In genomic region chr2:17698161-17699087, GRCm38 (mm10) we compare ENCODE assay signal across 15 mouse cellular contexts. TPM values are rescaled to one million over a fixed set of nuclear protein-coding genes. Genes with fewer than 3 reads are reported as not detected.
DNase-seq lines count a peak whose midpoint lies in the region; ATAC-seq and TF ChIP-seq lines count a peak whose summit lies in the region.
"Had no signal": no experiment of that assay in that cellular context is flagged by ENCODE, and none has a peak within 500 bp of the region (broad histone marks: within the 10 kb centered on the region; RNA-seq: fewer than 3 reads in every experiment).

No protein-coding gene starts in this region.

- no peak for ATAC-seq in midbrain, embryonic 14.5 days (ENCODE audit: low FRiP score, low TSS enrichment)
- ATAC-seq in midbrain, embryonic 12.5 days (ENCODE audit: low FRiP score, low read depth), result peak; percentile 52; the same call in 1 of the 2 replicates

- no peak for TF ChIP-seq CTCF in thymus, adult 2 months (IDR thresholded peaks at IDR 0.05; ENCODE audit: borderline replicate concordance, control insufficient read depth, extremely low read depth, insufficient read depth, low read length, poor library complexity)

- H3K4me1 ChIP-seq in midbrain, embryonic 10.5 days, result peaks cover 43% of the 10 kb centered on the region
- peaks cover 9% of the 10 kb centered on the region; the same call in 1 of the 2 replicates for H3K4me1 ChIP-seq in midbrain, embryonic 14.5 days (ENCODE audit: control insufficient read depth, insufficient read depth, low read length)
- peaks cover 61% of the 10 kb centered on the region for H3K4me1 ChIP-seq in hindbrain, embryonic 10.5 days (replicated peaks)
- peaks cover 14% of the 10 kb centered on the region for H3K4me1 ChIP-seq in midbrain, embryonic 12.5 days
- H3K4me1 ChIP-seq in thymus, adult 2 months (replicated peaks; ENCODE audit: control insufficient read depth, insufficient read depth, low read length), result peaks cover 14% of the 10 kb centered on the region
- H3K4me1 ChIP-seq: heart, embryonic 13.5 days had no signal

- no peak overlapping the region for H3K4me3 ChIP-seq in midbrain, embryonic 10.5 days
- no peak overlapping the region for H3K4me3 ChIP-seq in midbrain, embryonic 14.5 days (replicated peaks; ENCODE audit: low read depth, low read length)
- no peak overlapping the region for H3K4me3 ChIP-seq in hindbrain, embryonic 10.5 days
- no peak overlapping the region for H3K4me3 ChIP-seq in midbrain, embryonic 12.5 days
- H3K4me3 ChIP-seq in thymus, adult 2 months (ENCODE audit: control insufficient read depth, insufficient read depth, low read length), result no peak overlapping the region
- H3K4me3 ChIP-seq: forebrain, embryonic 10.5 days; heart, embryonic 13.5 days; limb, embryonic 13.5 days had no signal

- H3K4me2 ChIP-seq in midbrain, embryonic 14.5 days (ENCODE audit: low read length), result no peak overlapping the region
- H3K4me2 ChIP-seq in midbrain, embryonic 12.5 days (replicated peaks), result no peak overlapping the region
- H3K4me2 ChIP-seq: heart, embryonic 13.5 days; limb, embryonic 13.5 days had no signal

- H3K27me3 ChIP-seq in midbrain, embryonic 10.5 days (ENCODE audit: low read depth, poor library complexity, severe bottlenecking), result no peaks in the 10 kb centered on the region
- H3K27me3 ChIP-seq in midbrain, embryonic 14.5 days (ENCODE audit: control insufficient read depth, insufficient read depth, low read length), result no peaks in the 10 kb centered on the region
- no peaks in the 10 kb centered on the region for H3K27me3 ChIP-seq in hindbrain, embryonic 10.5 days (ENCODE audit: insufficient read depth, poor library complexity, severe bottlenecking)
- no peaks in the 10 kb centered on the region for H3K27me3 ChIP-seq in midbrain, embryonic 12.5 days
- no peaks in the 10 kb centered on the region for H3K27me3 ChIP-seq in thymus, adult 2 months (ENCODE audit: control insufficient read depth, insufficient read depth, low read length)
- H3K27me3 ChIP-seq: heart, embryonic 13.5 days; limb, embryonic 13.5 days had no signal

- H3K9me3 ChIP-seq in midbrain, embryonic 10.5 days (replicated peaks), result no peaks in the 10 kb centered on the region
- no peaks in the 10 kb centered on the region for H3K9me3 ChIP-seq in midbrain, embryonic 14.5 days (ENCODE audit: control insufficient read depth, low read length)
- H3K9me3 ChIP-seq in hindbrain, embryonic 10.5 days, result no peaks in the 10 kb centered on the region
- no peaks in the 10 kb centered on the region for H3K9me3 ChIP-seq in midbrain, embryonic 12.5 days
- H3K9me3 ChIP-seq: forebrain, embryonic 10.5 days; heart, embryonic 13.5 days; limb, embryonic 13.5 days had no signal

- 51% methylated on average over 4 of the region's 4 CpGs for WGBS in midbrain, embryonic 10.5 days
- 31% methylated on average over 4 of the region's 4 CpGs for WGBS in midbrain, embryonic 14.5 days
- 31% methylated on average over 4 of the region's 4 CpGs for WGBS in hindbrain, embryonic 10.5 days
- 48% methylated on average over 4 of the region's 4 CpGs for WGBS in midbrain, embryonic 12.5 days
- 86% methylated on average over 4 of the region's 4 CpGs for WGBS in thymus, adult 2 months

- no peaks in the 10 kb centered on the region for H3K36me3 ChIP-seq in midbrain, embryonic 10.5 days
- H3K36me3 ChIP-seq in midbrain, embryonic 14.5 days (ENCODE audit: control insufficient read depth, insufficient read depth, low read length), result no peaks in the 10 kb centered on the region
- no peaks in the 10 kb centered on the region for H3K36me3 ChIP-seq in hindbrain, embryonic 10.5 days
- H3K36me3 ChIP-seq in midbrain, embryonic 12.5 days, result no peaks in the 10 kb centered on the region
- no peaks in the 10 kb centered on the region for H3K36me3 ChIP-seq in thymus, adult 2 months (ENCODE audit: control insufficient read depth, insufficient read depth, low read length)
- H3K36me3 ChIP-seq: forebrain, embryonic 10.5 days; heart, embryonic 13.5 days; limb, embryonic 13.5 days had no signal

- DNase-seq in midbrain, embryonic 10.5 days (ENCODE audit: low spot score), result peak; percentile 25
- DNase-seq in midbrain, embryonic 14.5 days, result no peak
- DNase-seq in hindbrain, embryonic 10.5 days (ENCODE audit: low spot score), result peak; percentile 45
- DNase-seq in thymus, postnatal 4 days, result no peak
- DNase-seq in thymus, adult 2 months, result no peak
- no peak for DNase-seq in kidney, postnatal 36 days
- DNase-seq: adrenal gland, adult 8-10 months; cerebellum, postnatal 36 days; layer of hippocampus, postnatal 36 days; lung, adult 2 months had no signal

- H3K9ac ChIP-seq in midbrain, embryonic 14.5 days (replicated peaks; ENCODE audit: low read length), result no peak overlapping the region
- no peak overlapping the region for H3K9ac ChIP-seq in midbrain, embryonic 12.5 days (replicated peaks)
- H3K9ac ChIP-seq: heart, embryonic 13.5 days; limb, embryonic 13.5 days had no signal

- no peak for TF ChIP-seq POLR2A in thymus, adult 2 months (IDR thresholded peaks at IDR 0.05; ENCODE audit: control insufficient read depth, extremely low read depth, insufficient read depth, low read length, poor library complexity)

- H3K27ac ChIP-seq in midbrain, embryonic 10.5 days (replicated peaks), result 0 out of 2 replicates have a peak overlapping the region, but pooled peaks have one; percentile 14
- no peak overlapping the region for H3K27ac ChIP-seq in midbrain, embryonic 14.5 days (replicated peaks; ENCODE audit: low read depth, low read length)
- H3K27ac ChIP-seq in hindbrain, embryonic 10.5 days, result 0 out of 2 replicates have a peak overlapping the region, but pooled peaks have one; percentile 0
- H3K27ac ChIP-seq in midbrain, embryonic 12.5 days (replicated peaks), result no peak overlapping the region
- no peak overlapping the region for H3K27ac ChIP-seq in thymus, adult 2 months (ENCODE audit: control insufficient read depth, insufficient read depth, low read length)
- H3K27ac ChIP-seq: forebrain, embryonic 10.5 days; heart, embryonic 13.5 days; kidney, postnatal 0 days; limb, embryonic 13.5 days had no signal

RNA-seq across cellular contexts. Expression of gene Nebl, which starts 32.8 kb away (rescaled TPM):
- polyA plus RNA-seq in midbrain, embryonic 10.5 days (2016; fragmentation: Nextera tagmentation; extraction: Ambion mirVana), result 3.3 and 4.4 TPM in 2 replicates
- polyA plus RNA-seq in midbrain, embryonic 14.5 days (2014; fragmentation: Nextera tagmentation; extraction: Ambion mirVana), result 6.7 and 7.0 TPM in 2 replicates
- 6.3 and 8.1 TPM in 2 replicates for polyA plus RNA-seq in hindbrain, embryonic 10.5 days (2016; fragmentation: Nextera tagmentation; extraction: Ambion mirVana)
- 4.5 and 5.8 TPM in 2 replicates for polyA plus RNA-seq in midbrain, embryonic 12.5 days (2016; fragmentation: Nextera tagmentation; extraction: Ambion mirVana)
- polyA plus RNA-seq in thymus, adult 2 months (2012; rRNA removed), result 120 and 132 TPM in 2 replicates

Comparison
In these comparisons a context has a peak if more than half of its experiments do, and no peak if none do; other contexts are left out.
1. DNase-seq: peak in midbrain, embryonic 10.5 days (single experiment) and hindbrain, embryonic 10.5 days (single experiment); none in midbrain, embryonic 14.5 days (single experiment), thymus, postnatal 4 days (single experiment), thymus, adult 2 months (single experiment) and kidney, postnatal 36 days (0 of 2).
2. H3K27ac ChIP-seq: peak in midbrain, embryonic 10.5 days (single experiment) and hindbrain, embryonic 10.5 days (single experiment); none in midbrain, embryonic 14.5 days (single experiment), midbrain, embryonic 12.5 days (single experiment) and thymus, adult 2 months (single experiment).
3. RNA of gene Nebl, which starts 32.8 kb away (polyA plus RNA-seq): 120 to 132 TPM in thymus, adult 2 months; 6.7 to 7.0 TPM in midbrain, embryonic 14.5 days, 6.3 to 8.1 TPM in hindbrain, embryonic 10.5 days, 4.5 to 5.8 TPM in midbrain, embryonic 12.5 days and 3.3 to 4.4 TPM in midbrain, embryonic 10.5 days; every median in the first group is over 10 times any median in the second.